Mouse (Mus musculus): ENCODE results near the gene Inf2.

Inf2 gene

GRCm38 (mm10) chr12:112588426-112589256 lies at the start of gene Inf2:
Inf2 (plus strand) TSS chr12:112588784.
- DNase-seq (ENCODE audit: low spot score in 2 of 2), result peak; percentile 87

- no peak for DNase-seq (ENCODE audit: low spot score in 2 of 2)
Measured at GRCm38 (mm10) chr12:112539466-112539965, 49.1 kb upstream of the Inf2 start.

- DNase-seq (ENCODE audit: low spot score in 2 of 2), result no peak
Measured at GRCm38 (mm10) chr12:112540321-112540720, 48.3 kb upstream of the Inf2 start.

DNA sequence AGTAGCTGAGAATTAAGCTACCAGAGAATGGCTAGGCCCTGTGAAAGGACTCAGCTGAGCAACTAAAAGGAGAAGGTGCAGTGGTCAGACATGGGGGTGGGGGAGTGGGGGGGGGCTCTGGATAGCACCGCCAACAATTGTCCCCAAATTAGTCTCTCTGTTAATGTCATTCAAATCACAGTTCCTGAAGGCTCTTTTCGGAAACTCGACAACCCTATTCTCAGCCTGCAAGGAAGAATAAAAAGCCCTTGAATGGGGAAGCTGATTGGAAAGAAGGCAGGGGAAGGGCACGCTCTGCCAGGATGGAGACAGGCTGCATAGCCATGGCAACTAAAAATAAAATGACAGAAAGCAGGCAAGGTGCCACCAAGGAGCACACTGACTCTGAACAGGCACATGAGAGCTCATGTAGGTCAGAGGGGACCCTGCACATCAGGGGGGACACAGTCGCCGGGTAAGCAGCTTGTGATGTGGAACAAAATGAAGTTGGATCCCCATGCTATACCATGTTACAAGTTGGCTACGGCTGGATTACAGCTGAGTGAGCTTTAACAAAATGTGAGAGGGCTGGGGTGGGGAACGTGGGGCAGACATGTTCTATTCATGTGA lies 47.0 kb upstream of the Inf2 start:
- no peak for DNase-seq (ENCODE audit: low spot score in 2 of 2)

DNA sequence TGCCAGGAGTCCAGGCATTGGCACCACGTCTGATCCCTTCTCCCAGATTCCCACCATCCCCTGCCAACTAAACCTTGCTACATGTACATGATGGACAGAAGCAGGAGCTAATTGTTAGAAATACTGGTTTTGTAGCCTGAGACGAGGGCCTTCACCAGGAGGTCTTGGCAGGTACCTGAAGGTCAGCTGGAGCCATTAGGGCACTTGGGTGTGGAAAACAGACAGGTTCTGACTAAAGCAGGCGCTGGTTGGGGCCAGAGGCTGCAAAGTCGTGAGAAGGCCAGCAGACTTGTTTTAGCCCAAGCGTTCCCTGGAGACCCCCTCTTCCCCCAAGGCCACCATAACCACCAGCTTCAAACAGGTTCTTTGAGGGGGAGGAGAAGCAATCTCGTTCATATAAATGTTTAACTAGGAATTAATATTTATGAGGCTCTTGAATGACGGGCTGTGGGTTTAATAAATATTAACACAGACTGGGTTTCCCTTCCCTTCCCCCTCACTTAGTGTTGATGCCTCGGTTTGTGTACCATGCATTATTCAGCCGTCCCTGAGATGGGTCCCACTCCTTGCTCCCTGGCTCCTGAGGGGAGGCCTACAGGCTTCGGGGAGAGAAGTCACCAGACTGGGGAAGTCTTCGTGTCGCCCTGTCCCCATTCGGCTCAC lies 46.2 kb upstream of the Inf2 start:
- DNase-seq (ENCODE audit: low spot score in 2 of 2), result no peak

DNA sequence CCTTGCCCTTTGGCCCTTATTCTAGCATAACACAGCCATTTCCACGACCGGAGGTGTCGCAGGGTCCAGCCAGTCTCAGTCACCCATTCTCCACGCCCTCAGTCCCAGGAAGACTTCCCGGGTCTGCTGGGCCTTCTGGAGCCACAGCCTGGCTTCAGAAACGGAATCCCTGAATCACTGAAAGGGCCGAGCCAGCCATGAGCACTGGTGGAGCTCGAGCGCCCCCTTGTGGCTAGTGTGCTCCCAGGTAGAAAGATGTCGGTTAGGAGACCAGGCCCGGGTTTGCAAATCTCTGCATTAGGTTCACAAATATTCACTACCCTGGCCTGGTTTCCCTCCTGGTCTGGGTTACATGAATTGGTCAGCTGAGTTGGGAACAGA lies 45.7 kb upstream of the Inf2 start:
- DNase-seq (ENCODE audit: low spot score in 2 of 2), result peak; percentile 61 to 80

DNA sequence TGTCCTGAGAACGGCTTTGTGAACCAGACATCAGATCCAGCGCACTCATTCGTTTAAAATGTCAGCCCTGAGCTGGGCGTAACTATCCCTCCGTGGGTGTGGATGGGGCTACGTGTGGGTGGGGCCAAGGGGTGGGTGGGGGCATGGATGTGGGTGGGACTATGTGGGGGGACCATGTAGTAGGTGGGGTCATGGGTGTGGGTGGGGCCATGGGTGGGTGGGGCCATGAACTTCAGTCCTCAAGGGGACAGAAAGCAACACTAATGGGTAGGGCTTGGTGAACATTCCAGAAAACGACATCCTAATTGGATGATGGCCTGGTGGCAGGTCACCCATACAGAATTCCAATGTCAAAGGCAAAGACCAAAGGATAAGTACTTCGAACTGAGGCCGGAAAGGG lies 44.6 kb upstream of the Inf2 start:
- no peak for DNase-seq (ENCODE audit: low spot score in 2 of 2)

DNA sequence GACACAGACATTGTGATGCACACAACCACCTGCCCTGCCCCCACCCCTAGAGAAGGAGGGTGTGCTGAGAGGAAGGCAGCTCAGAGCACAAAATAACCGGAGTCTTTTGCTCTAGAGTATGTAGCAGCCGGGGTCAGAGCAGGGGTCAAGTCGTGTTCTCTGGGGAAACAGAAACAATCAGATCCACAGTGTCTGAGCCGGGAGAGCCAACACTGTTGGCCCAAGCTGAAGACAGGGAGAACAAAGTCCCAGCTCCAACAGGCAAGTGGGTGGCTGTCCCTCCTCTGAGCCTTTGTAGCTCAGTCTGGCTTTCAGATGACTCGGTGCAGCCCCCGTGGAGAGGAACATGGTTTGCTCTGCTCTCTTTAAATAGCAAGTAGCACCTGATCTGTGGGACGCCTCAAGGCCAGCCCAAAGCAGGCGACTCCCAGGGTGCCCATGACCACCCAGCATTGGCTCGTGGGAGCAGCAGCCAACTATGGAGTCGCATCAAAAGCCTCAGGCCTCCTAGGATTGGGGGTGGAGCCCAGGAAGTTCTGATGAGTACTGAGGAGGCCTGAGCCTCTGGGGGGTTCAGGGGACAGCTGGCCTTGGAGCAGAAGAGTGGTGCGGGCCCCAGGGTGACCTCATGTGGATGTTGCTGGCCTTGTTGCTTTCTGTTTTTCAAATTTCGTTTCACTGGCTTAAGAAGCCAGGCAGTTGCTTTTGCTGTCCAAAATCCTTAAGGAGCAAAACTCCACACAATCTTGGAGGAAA lies 43.5 kb upstream of the Inf2 start:
- DNase-seq (ENCODE audit: low spot score in 2 of 2), result peak in 1 of 2 experiments; percentile 23

- DNase-seq (ENCODE audit: low spot score in 2 of 2), result no peak
Measured at GRCm38 (mm10) chr12:112546110-112546509, 42.5 kb upstream of the Inf2 start.

DNA sequence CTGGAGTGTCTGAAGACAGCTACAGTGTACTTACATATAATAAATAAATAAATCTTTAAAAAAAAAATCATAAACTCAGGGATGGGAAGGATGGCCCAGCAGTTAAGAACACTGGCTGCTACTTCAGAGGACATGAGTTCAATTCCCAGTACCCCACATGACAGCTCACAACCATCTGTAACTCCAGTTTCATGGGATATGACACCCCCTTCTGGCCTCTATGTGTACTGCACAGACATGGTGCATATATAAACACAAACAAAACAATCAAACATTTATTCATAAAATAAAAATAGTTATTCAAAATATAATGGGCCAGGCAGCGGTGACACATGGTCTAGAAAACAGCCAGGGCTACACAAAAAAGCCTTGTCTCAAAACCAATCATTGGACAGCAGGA lies 39.3 kb upstream of the Inf2 start:
- DNase-seq (ENCODE audit: low spot score in 2 of 2), result no peak

DNA sequence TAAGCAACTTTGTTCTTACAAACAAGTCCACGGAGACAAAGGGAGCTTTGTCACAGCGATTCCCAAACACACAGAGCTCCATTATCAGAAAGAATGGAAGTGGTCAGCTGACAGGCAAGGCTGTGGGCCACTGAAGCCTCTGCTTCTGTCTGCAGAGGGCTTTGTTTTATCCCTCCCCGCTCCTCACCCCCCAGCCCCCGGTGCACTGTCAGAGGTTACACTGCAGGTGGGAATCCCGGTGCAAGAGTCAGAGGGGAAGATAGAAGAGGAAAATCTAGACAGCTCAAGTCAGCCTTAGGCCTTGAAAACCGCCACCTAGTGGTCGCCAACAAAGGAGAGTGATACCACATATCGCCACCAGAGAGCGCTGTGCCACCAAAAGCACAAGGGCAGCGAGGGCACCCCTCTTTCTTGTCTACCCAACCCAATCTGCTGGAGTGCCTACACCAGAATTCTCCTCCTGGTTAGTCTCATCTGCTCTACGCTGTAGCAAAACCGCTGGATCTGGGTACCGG lies 36.7 kb upstream of the Inf2 start:
- DNase-seq (ENCODE audit: low spot score in 2 of 2), result peak; percentile 61 to 83

- DNase-seq (ENCODE audit: low spot score in 2 of 2), result no peak
Measured at GRCm38 (mm10) chr12:112552520-112552919, 36.1 kb upstream of the Inf2 start.

DNA sequence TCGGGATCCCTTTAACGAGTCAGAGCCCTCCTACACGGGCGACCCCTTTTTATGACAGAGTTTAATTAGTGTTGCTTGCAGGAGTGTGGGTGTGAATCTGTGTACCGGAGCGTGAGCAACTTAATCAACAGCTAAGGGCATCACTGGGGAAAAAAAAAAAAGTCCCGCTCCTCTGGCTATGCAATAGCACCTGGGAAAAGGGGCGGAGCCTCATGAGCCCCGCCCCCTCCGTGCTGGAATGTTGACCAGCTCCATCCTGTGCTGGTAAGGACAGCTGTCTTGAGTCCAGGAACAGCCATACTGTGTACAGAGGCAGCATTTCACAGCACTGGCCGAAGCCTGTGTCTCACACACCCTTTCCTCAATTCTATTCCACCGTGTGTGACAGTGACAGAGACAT lies 33.7 kb upstream of the Inf2 start:
- no peak for DNase-seq (ENCODE audit: low spot score in 2 of 2)

GRCm38 (mm10) chr12:112556531-112557060 lies 32.0 kb upstream of the Inf2 start:
- DNase-seq (ENCODE audit: low spot score in 2 of 2), result peak; percentile 22 to 62

- DNase-seq (ENCODE audit: low spot score in 2 of 2), result no peak
Measured at GRCm38 (mm10) chr12:112557219-112557618, 31.4 kb upstream of the Inf2 start.

DNA sequence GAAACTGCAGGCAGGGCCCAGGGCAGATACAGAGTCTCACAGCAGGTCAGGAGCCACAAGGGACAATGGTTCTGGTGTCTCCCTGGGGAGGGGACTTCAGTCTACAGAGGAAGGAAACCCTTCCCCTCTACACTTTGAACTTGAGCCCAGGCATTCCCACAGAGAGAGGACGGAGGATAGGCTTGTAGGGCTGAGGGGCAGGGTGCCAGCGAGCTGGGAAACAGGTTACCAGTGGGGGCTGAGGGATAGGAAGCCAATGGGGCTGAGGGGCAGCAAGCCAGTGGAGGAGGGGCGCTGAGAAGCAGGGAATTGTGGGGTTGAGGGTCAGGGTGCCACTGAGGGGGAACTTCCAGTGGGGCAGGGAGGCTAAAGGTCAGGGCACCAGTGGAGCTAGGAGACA lies 29.4 kb upstream of the Inf2 start:
- peak; percentile 57 to 83 for DNase-seq (ENCODE audit: low spot score in 2 of 2)

- no peak for DNase-seq (ENCODE audit: low spot score in 2 of 2)
Measured at GRCm38 (mm10) chr12:112559671-112560070, 28.9 kb upstream of the Inf2 start.

- DNase-seq (ENCODE audit: low spot score in 2 of 2), result no peak
Measured at GRCm38 (mm10) chr12:112560176-112560797, 28.3 kb upstream of the Inf2 start.

- no peak for DNase-seq (ENCODE audit: low spot score in 2 of 2)
Measured at GRCm38 (mm10) chr12:112561163-112561562, 27.4 kb upstream of the Inf2 start.

- no peak for DNase-seq (ENCODE audit: low spot score in 2 of 2)
Measured at GRCm38 (mm10) chr12:112562462-112562861, 26.1 kb upstream of the Inf2 start.

- DNase-seq (ENCODE audit: low spot score in 2 of 2), result no peak
Measured at GRCm38 (mm10) chr12:112563011-112563410, 25.6 kb upstream of the Inf2 start.

All from heart, adult 9 months (tissue).